Mouse (Mus musculus) hindbrain, embryonic 11.5 days (tissue): ENCODE data around the gene BC048562. TPM values are rescaled to one million over a fixed set of nuclear protein-coding genes. Genes with fewer than 3 reads are reported as not detected.

Experiments
- ATAC-seq: fragments of 200-750 bp; cut with Nextera tagmentation; 2 replicates; pipeline ENCODE4 v1.8.0; 2017; ENCODE audit warnings: mild to moderate bottlenecking, moderate TSS enrichment, moderate library complexity; ENCODE audit not compliant: low FRiP score
- DNase-seq: peaks from one replicate; pipeline ENCODE4 v3.0.0-alpha.2; 2015; ENCODE audit warnings: low spot score
- H3K27ac ChIP-seq: fragments of 300-500 bp; sonication (generic); 2 replicates; pipeline ENCODE4 v1.5.1; 2014; ENCODE audit warnings: mild to moderate bottlenecking, low read depth, low read length
- H3K27me3 ChIP-seq: fragments of 300-500 bp; sonication (generic); 2 replicates; pipeline ENCODE4 v1.6.1; 2014; ENCODE audit warnings: mild to moderate bottlenecking, low read length, moderate library complexity, mixed read lengths; ENCODE audit not compliant: control insufficient read depth, insufficient read depth
- H3K36me3 ChIP-seq: fragments of 300-500 bp; sonication (generic); 2 replicates; pipeline ENCODE4 v1.6.1; 2014; ENCODE audit warnings: mild to moderate bottlenecking, low read length, moderate library complexity, mixed read lengths; ENCODE audit not compliant: control insufficient read depth, insufficient read depth
- H3K4me1 ChIP-seq: fragments of 300-500 bp; sonication (generic); replicated peaks from 2 replicates; pipeline ENCODE4 v1.6.1; 2014; ENCODE audit warnings: low read length, mixed read lengths; ENCODE audit not compliant: control insufficient read depth, insufficient read depth
- H3K4me2 ChIP-seq: fragments of 300-500 bp; sonication (generic); replicated peaks from 2 replicates; pipeline ENCODE4 v1.6.1; 2014; ENCODE audit warnings: mild to moderate bottlenecking, low read depth, low read length
- H3K4me3 ChIP-seq: fragments of 300-500 bp; sonication (generic); 2 replicates; pipeline ENCODE4 v1.5.1; 2014; ENCODE audit warnings: low read depth, low read length
- H3K9ac ChIP-seq: fragments of 300-500 bp; sonication (generic); 2 replicates; pipeline ENCODE4 v1.6.1; 2014; ENCODE audit warnings: low read depth, low read length
- H3K9me3 ChIP-seq: fragments of 300-500 bp; sonication (generic); 2 replicates; pipeline ENCODE4 v1.6.1; 2016; ENCODE audit warnings: low read length; ENCODE audit not compliant: control insufficient read depth
- WGBS: fragments of 180-500 bp; shearing (Covaris S2); extraction: QIAGEN DNeasy Blood & Tissue Kit; methylation state at CpG from one replicate; pipeline ENCODE4 v1.1.7; 2014; 5-methylcytosine and 5-hydroxymethylcytosine counted together
- polyA plus RNA-seq: library from polyadenylated mRNA; unstranded; fragments of >200 nt; fragmentation: Nextera tagmentation; extraction: Ambion mirVana; gene quantifications from 2 replicates; pipeline ENCODE4 v1.2.1, GENCODE M21; 2014

Gene BC048562
- polyA plus RNA-seq, 1 experiment from 2014 or later, result not detected

- H3K9ac ChIP-seq, result no peak overlapping the region
- H3K27me3 ChIP-seq, result no peaks in the 10 kb centered on the region
- H3K4me3 ChIP-seq, result no peak overlapping the region
- no peaks in the 10 kb centered on the region for H3K36me3 ChIP-seq
- no peak overlapping the region for H3K27ac ChIP-seq
- WGBS, result 90% methylated on average over 4 of the region's 4 CpGs
- H3K9me3 ChIP-seq, result no peaks in the 10 kb centered on the region
- ATAC-seq, result no peak
- DNase-seq, result no peak
- no peak overlapping the region for H3K4me2 ChIP-seq
- no peaks in the 10 kb centered on the region for H3K4me1 ChIP-seq
These were observed 33.2 kb upstream of the BC048562 start for GRCm38 (mm10) chr9:108403081-108403480.

DNA sequence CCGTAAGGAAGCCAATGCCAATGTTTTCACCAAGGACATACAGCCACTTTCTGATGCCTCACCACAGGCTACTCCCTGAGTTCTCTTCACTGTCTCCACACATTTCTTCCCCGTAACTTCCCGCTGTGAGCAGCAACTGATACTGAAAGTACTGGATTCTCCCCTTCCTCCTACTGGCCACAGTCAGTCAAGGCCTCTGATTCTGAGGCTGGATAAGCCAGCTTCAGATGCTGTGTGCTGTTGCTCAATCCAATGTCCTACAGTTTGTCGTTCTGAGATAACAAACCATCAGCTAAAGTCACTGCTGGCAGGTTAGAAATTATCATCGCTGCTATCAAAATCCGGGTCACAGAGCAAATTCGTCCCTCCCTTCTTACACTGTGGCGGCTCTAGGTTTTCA is 31.8 kb upstream of the BC048562 start:
- H3K9ac ChIP-seq, result no peak overlapping the region

GRCm38 (mm10) chr9:108409535-108409934 is 26.7 kb upstream of the BC048562 start:
- ATAC-seq (no peak), DNase-seq (no peak)
- Histone ChIP-seq H3K36me3 (no peaks in the 10 kb centered on the region), H3K9me3 (no peaks in the 10 kb centered on the region), H3K4me3 (no peak overlapping the region), H3K4me1 (no peaks in the 10 kb centered on the region), H3K9ac (no peak overlapping the region), H3K4me2 (no peak overlapping the region), H3K27me3 (no peaks in the 10 kb centered on the region), H3K27ac (no peak overlapping the region)
- 93% methylated on average over 4 of the region's 4 CpGs for WGBS

More for the DNA sequence above, 31.8 kb upstream of the BC048562 start:
- no peak overlapping the region for H3K27ac ChIP-seq
- ATAC-seq (no peak), DNase-seq (no peak)
- 79% methylated on average over 8 of the region's 8 CpGs for WGBS
- H3K4me3 ChIP-seq, result no peak overlapping the region
- no peaks in the 10 kb centered on the region for H3K9me3 ChIP-seq
- H3K4me2 ChIP-seq, result no peak overlapping the region
- H3K27me3 ChIP-seq, result no peaks in the 10 kb centered on the region
- no peaks in the 10 kb centered on the region for H3K4me1 ChIP-seq
- no peaks in the 10 kb centered on the region for H3K36me3 ChIP-seq

DNA sequence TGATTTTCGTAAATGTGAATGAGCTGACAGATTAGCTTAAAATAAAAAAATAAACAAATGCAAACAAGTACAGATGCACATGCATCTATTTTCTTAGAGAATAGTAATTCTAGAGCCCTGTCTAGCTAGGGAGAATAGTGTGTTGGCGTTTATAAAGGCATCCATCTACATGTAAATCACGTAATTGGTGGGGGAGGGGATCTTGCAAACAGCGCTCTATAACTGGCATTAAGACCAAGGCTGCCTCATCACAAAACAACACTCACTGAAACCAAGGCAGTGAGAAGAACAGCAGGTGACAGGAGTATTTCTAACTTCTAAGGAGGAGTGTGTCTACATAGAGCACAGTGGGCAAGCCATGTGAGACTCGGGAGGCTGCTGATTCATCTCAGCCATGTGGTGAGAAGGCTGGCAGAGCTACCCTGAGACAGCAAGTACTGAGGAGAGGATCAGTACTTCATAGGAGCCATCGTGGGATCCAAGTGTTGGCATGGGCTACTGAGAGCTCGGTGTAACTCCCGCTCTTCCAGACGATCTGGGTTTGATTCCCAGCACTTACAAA is 24.8 kb upstream of the BC048562 start:
- no peak overlapping the region for H3K9ac ChIP-seq
- no peaks in the 10 kb centered on the region for H3K9me3 ChIP-seq
- H3K4me3 ChIP-seq, result no peak overlapping the region
- 81% methylated on average over 9 of the region's 9 CpGs for WGBS
- no peaks in the 10 kb centered on the region for H3K4me1 ChIP-seq
- no peaks in the 10 kb centered on the region for H3K27me3 ChIP-seq
- H3K27ac ChIP-seq, result no peak overlapping the region
- no peak overlapping the region for H3K4me2 ChIP-seq
- no peak for ATAC-seq
- no peaks in the 10 kb centered on the region for H3K36me3 ChIP-seq
- DNase-seq, result no peak

- DNase-seq (no peak), ATAC-seq (no peak)
- Histone ChIP-seq H3K9me3 (no peaks in the 10 kb centered on the region), H3K4me2 (no peak overlapping the region), H3K4me1 (no peaks in the 10 kb centered on the region), H3K27ac (no peak overlapping the region), H3K36me3 (no peaks in the 10 kb centered on the region), H3K9ac (no peak overlapping the region), H3K4me3 (no peak overlapping the region), H3K27me3 (no peaks in the 10 kb centered on the region)
- WGBS, result 81% methylated on average over 1 of the region's 1 CpGs
These were observed 24.1 kb upstream of the BC048562 start for GRCm38 (mm10) chr9:108412221-108412620.

DNA sequence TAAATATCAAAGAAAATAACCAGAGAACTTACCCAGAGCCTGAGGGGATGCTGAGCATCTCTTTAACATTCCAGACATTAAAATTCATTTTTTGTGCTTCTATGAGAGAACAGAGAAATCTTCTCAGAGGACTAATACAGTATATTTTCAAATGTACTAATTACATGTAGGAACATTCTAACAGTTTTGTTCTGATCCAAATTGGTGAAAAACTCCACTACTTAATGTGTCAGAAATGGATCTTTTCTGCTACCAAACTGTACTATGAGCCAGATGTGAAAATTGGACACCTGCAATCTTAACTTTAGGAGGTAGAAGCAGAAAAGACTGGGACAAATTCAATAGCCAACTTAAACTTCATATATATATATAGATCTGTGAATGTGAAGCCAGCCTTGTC is 7.9 kb upstream of the BC048562 start, which contains the start of gene Ccdc36:
Ccdc36 (minus strand) TSS at position 101 of the 400 bp plus-strand sequence.
- Histone ChIP-seq H3K4me3 (no peak within 1 kb of the TSS), H3K9me3 (no peaks in the 10 kb centered on the region), H3K27me3 (no peaks in the 10 kb centered on the region), H3K4me1 (no peaks in the 10 kb centered on the region), H3K36me3 (no peaks in the 10 kb centered on the region), H3K9ac (no peak within 1 kb of the TSS), H3K4me2 (no peak within 1 kb of the TSS), H3K27ac (no peak within 1 kb of the TSS)
- no peak for DNase-seq
- no peak for ATAC-seq

DNA sequence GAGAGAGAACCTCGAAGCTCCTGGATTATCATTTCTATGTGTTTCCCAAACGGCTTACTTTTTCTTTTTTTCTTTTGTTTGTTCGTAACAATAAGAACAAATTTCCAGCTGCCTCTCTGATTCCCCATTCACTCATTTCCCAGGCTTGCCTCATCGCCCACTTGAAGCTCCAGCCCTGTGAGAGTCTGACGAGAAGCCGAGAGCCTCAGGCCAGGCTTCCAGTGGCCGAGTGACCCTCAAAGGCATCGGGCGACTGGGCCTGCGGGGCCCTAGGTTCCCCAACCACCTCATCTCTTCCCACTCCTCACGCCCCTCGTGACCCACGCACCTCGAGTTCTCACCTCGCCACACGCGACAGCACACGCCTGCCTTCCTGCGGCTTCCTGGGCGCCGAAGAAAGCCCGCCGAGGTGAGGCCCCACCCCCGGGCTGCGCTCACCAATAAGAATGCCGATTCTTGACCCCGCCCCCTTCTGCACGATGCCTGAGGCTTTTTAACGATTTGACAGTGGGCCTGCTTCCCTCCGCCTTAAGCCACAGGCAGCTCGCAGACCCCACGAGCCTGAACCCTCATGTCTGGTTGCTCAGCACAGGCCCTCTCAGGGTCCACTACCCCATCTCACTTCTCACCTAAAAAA is 4.7 kb upstream of the BC048562 start:
- Histone ChIP-seq H3K4me3 (peak overlapping the region; percentile 17; the same call in 1 of the 2 replicates), H3K4me2 (peak overlapping the region; percentile 32; the same call in 1 of the 2 replicates), H3K36me3 (no peaks in the 10 kb centered on the region), H3K9me3 (no peaks in the 10 kb centered on the region), H3K4me1 (no peaks in the 10 kb centered on the region), H3K27ac (no peak overlapping the region), H3K27me3 (no peaks in the 10 kb centered on the region), H3K9ac (no peak overlapping the region)
- WGBS, result 44% methylated on average over 32 of the region's 32 CpGs
- DNase-seq (peak; percentile 69), ATAC-seq (peak; percentile 47; the same call in 1 of the 2 replicates)

DNA sequence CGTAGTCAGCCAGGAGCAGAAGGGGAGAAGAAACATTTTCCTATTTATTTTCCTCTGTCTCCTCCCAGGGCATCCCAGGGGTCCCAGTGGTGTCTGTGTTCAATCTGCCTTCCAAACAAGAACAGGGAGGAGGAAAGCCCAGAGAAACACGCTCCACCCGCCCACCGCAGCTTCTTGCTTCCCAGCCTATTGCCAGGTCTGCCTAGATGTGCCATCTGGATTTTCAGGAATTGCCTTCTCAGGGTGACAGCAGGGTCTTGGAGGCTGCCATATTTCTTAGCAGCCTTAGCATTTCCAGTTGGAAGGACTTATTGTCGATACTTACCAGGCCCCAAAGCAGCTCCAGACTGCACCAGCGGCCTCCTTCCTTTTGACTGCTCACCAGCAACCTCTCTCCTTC is 2.9 kb downstream of the BC048562 start:
- ATAC-seq (no peak), DNase-seq (no peak)
- H3K4me3 ChIP-seq, result no peak overlapping the region
- no peaks in the 10 kb centered on the region for H3K27me3 ChIP-seq
- H3K36me3 ChIP-seq, result no peaks in the 10 kb centered on the region
- H3K27ac ChIP-seq, result no peak overlapping the region
- H3K9ac ChIP-seq, result no peak overlapping the region
- H3K9me3 ChIP-seq, result no peaks in the 10 kb centered on the region
- no peaks in the 10 kb centered on the region for H3K4me1 ChIP-seq
- WGBS, result 86% methylated on average over 6 of the region's 6 CpGs
- no peak overlapping the region for H3K4me2 ChIP-seq

GRCm38 (mm10) chr9:108440485-108440884 is 4.2 kb downstream of the BC048562 start:
- ATAC-seq, result no peak
- 84% methylated on average over 5 of the region's 5 CpGs for WGBS
- H3K9ac ChIP-seq, result no peak overlapping the region

More at GRCm38 (mm10) chr9:108440485-108440884, 4.2 kb downstream of the BC048562 start:
- H3K27me3 ChIP-seq, result no peaks in the 10 kb centered on the region; the same call in 1 of the 2 replicates
- H3K36me3 ChIP-seq, result no peaks in the 10 kb centered on the region
- DNase-seq, result no peak
- no peak overlapping the region for H3K4me2 ChIP-seq
- H3K27ac ChIP-seq, result no peak overlapping the region
- no peaks in the 10 kb centered on the region for H3K9me3 ChIP-seq
- no peaks in the 10 kb centered on the region for H3K4me1 ChIP-seq
- no peak overlapping the region for H3K4me3 ChIP-seq
